Mouse (Mus musculus) urinary bladder, postnatal 10 days (tissue): ENCODE data around the gene Shtn1.

Experiments used
- DNase-seq: peaks from one replicate; pipeline ENCODE4 v3.0.0; 2022; ENCODE audit warnings: low spot score

The Shtn1 gene

GRCm38 (mm10) chr19:59075472-59076101 is at the start of gene Shtn1:
Shtn1 (minus strand) TSS chr19:59076100.
- no peak for DNase-seq

GRCm38 (mm10) chr19:59114152-59114551 is 38.3 kb upstream of the Shtn1 start:
- no peak for DNase-seq

- DNase-seq = no peak
These were observed 34.0 kb upstream of the Shtn1 start for GRCm38 (mm10) chr19:59109937-59110336.

- no peak for DNase-seq
These were observed 22.4 kb upstream of the Shtn1 start for GRCm38 (mm10) chr19:59098315-59098714.

GRCm38 (mm10) chr19:59092295-59092694 is 16.4 kb upstream of the Shtn1 start:
- DNase-seq = no peak

- no peak for DNase-seq
These were observed 14.4 kb upstream of the Shtn1 start for GRCm38 (mm10) chr19:59090337-59090736.

- DNase-seq = no peak
These were observed 8.4 kb upstream of the Shtn1 start for GRCm38 (mm10) chr19:59084296-59084695.

- DNase-seq = no peak
These were observed 231 bp upstream of the Shtn1 start for GRCm38 (mm10) chr19:59076131-59076530.

- DNase-seq = no peak
These were observed 944 bp downstream of the Shtn1 start for GRCm38 (mm10) chr19:59074841-59075471.

- DNase-seq = no peak
These were observed 1.5 kb downstream of the Shtn1 start for GRCm38 (mm10) chr19:59074381-59074780.

- DNase-seq = no peak
These were observed 2.9 kb downstream of the Shtn1 start for GRCm38 (mm10) chr19:59073006-59073405.

- DNase-seq = no peak
These were observed 3.9 kb downstream of the Shtn1 start for GRCm38 (mm10) chr19:59071979-59072378.

- DNase-seq = no peak
These were observed 4.5 kb downstream of the Shtn1 start for GRCm38 (mm10) chr19:59071396-59071795.

GRCm38 (mm10) chr19:59067652-59068051 is 8.2 kb downstream of the Shtn1 start:
- no peak for DNase-seq

GRCm38 (mm10) chr19:59066670-59067069 is 9.2 kb downstream of the Shtn1 start:
- no peak for DNase-seq

GRCm38 (mm10) chr19:59066115-59066514 is 9.8 kb downstream of the Shtn1 start:
- DNase-seq = no peak

- DNase-seq = no peak
These were observed 11.3 kb downstream of the Shtn1 start for GRCm38 (mm10) chr19:59064616-59065015.

- no peak for DNase-seq
These were observed 12.3 kb downstream of the Shtn1 start for GRCm38 (mm10) chr19:59063568-59063967.

GRCm38 (mm10) chr19:59058105-59058504 is 17.8 kb downstream of the Shtn1 start:
- no peak for DNase-seq

GRCm38 (mm10) chr19:59057366-59057765 is 18.5 kb downstream of the Shtn1 start:
- DNase-seq = no peak

- no peak for DNase-seq
These were observed 21.3 kb downstream of the Shtn1 start for GRCm38 (mm10) chr19:59054632-59054951.

- no peak for DNase-seq
These were observed 21.8 kb downstream of the Shtn1 start for GRCm38 (mm10) chr19:59053931-59054631.

GRCm38 (mm10) chr19:59052783-59053490 is 23.0 kb downstream of the Shtn1 start:
- DNase-seq = no peak
